Mouse (Mus musculus): ENCODE measurements around the gene Egfl8. TPM values are rescaled to one million over a fixed set of nuclear protein-coding genes. Genes with fewer than 3 reads are reported as not detected.

Egfl8 gene
- polyA plus RNA-seq, 1 experiment from 2014 or later, result 12.3 TPM

DNA sequence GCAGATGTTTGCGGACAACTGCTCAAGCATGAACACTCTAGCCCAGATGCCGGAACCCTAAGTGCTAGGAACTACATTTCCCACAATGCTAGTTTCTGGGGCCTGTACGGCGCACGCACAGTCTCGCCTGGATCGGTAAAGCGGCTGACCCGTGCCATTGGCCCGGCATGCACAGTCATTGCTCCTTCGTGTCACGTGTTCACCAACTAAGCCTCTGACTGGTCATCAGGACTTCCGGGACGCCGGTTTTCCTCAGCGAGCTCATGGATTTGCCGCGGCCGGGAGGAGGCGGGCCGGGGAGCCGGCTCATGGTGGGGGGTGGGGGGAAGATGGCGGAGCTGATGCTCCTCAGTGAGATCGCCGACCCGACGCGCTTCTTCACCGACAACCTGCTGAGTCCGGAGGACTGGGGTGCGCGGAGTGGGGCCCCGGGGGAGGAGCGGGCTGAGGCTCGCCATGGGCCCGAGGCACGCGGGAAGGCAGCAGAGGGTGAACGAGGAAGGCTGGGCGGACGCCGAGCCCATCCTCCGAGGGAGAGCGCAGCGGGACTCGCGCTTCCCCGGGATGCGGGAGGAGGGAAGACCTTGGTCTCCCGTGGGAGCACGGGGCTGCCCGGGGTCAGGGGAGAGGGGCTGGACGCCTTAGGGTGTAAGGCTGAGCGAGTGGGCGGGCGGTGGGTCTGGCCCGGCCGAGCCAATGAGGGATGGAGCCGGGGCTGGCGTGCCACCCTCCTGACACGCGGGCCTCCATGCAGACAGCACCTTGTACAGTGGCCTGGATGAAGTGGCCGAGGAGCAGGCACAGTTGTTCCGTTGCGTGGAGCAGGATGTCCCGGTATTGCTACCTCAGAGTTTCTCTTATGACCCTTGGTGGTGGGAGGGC, 31.4 kb upstream of the Egfl8 start, which contains the start of gene Atf6b:
Atf6b (plus strand) TSS at position 241 of the 882 bp plus-strand sequence.
- H3K4me3 ChIP-seq (replicated peaks), result peak within 1 kb of the TSS; percentile 76
- H3K9me3 ChIP-seq (replicated peaks), result no peaks in the 10 kb centered on the region
- no peaks in the 10 kb centered on the region for H3K27me3 ChIP-seq (replicated peaks)
- under 1% methylated on average over 56 of the region's 66 CpGs for WGBS
- peak; percentile 95 for ATAC-seq (ENCODE audit: low FRiP score)
- peak within 1 kb of the TSS; percentile 85 for H3K9ac ChIP-seq (replicated peaks)
- H3K36me3 ChIP-seq, result peaks cover 34% of the 10 kb centered on the region
- peak within 1 kb of the TSS; percentile 89 for H3K4me2 ChIP-seq
- peaks cover 39% of the 10 kb centered on the region for H3K4me1 ChIP-seq
- H3K27ac ChIP-seq (replicated peaks), result peak within 1 kb of the TSS; percentile 81

DNA sequence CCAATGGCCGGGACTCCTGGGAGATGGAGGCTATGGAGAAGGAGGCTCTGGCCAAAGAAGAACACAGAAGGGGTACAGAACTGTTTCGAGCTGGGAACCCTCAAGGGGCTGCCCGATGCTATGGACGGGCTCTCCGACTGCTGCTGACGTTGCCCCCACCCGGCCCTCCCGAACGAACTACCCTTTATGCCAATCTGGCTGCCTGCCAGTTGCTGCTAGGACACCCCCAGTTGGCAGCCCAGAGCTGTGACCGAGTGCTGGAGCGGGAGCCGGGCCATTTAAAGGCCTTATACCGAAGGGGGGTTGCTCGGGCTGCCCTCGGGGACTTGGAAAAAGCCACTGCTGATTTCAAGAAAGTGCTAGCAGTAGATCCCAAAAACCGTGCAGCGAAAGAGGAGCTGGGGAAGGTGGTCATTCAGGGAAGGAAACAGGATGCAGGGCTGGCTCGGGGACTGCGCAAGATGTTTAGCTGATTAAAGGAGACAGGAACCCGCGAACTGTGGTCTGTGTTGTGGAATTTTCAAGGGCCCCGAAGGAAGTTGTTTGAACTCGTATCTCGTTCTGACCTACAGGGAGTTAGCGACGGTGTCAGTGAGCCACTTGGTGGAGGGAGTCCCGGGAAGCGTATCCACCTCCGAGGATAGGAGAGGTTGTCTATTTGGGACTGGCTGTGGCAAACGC, 30.2 kb upstream of the Egfl8 start:
- H3K27me3 ChIP-seq (replicated peaks), result no peaks in the 10 kb centered on the region
- 78% methylated on average over 30 of the region's 30 CpGs for WGBS
- H3K9me3 ChIP-seq (replicated peaks), result no peaks in the 10 kb centered on the region
- H3K9ac ChIP-seq (replicated peaks), result no peak overlapping the region
- peaks cover 22% of the 10 kb centered on the region for H3K36me3 ChIP-seq
- no peak for ATAC-seq (ENCODE audit: low FRiP score)
- H3K4me1 ChIP-seq, result peaks cover 44% of the 10 kb centered on the region
- H3K4me2 ChIP-seq, result peak overlapping the region; percentile 89
- peak overlapping the region; percentile 76 for H3K4me3 ChIP-seq (replicated peaks)
- 0 out of 2 replicates have a peak overlapping the region, but pooled peaks have one; percentile 28 for H3K27ac ChIP-seq (replicated peaks)

GRCm38 (mm10) chr17:34645256-34645829, 29.6 kb upstream of the Egfl8 start:
- Histone ChIP-seq H3K4me1 (peaks cover 49% of the 10 kb centered on the region), H3K4me2 (peak overlapping the region; percentile 89), H3K9me3 (replicated peaks) (no peaks in the 10 kb centered on the region), H3K9ac (replicated peaks) (peak overlapping the region; percentile 65), H3K4me3 (replicated peaks) (peak overlapping the region; percentile 60), H3K27ac (replicated peaks) (peak overlapping the region; percentile 84), H3K27me3 (replicated peaks) (no peaks in the 10 kb centered on the region), H3K36me3 (peaks cover 16% of the 10 kb centered on the region)
- WGBS, result 48% methylated on average over 10 of the region's 10 CpGs
- ATAC-seq (ENCODE audit: low FRiP score), result no peak

DNA sequence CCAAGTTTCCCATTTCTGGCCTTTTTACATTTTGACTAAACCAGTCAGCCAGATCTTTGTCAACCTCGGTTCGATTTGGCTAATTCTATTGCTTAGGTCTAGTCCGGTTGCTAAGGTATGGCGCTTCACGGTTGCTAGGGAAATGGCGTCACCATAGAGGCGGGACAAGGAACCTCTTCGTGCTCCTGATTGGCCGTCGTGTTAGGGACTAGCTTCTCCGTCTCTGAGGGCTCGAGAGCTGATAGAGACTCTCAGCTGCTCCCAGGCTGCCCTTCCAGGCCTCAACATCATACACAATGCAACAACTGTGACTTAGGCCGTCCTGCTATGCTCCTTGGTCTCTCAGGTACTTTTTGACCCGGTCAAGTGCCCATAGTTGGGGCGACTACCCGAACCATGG, 28.8 kb upstream of the Egfl8 start, which contains the start of gene Fkbpl:
Fkbpl (plus strand) TSS at position 157 of the 400 bp plus-strand sequence.
- peaks cover 50% of the 10 kb centered on the region for H3K4me1 ChIP-seq
- peak within 1 kb of the TSS; percentile 89 for H3K4me2 ChIP-seq
- peak within 1 kb of the TSS; percentile 60 for H3K4me3 ChIP-seq (replicated peaks)
- H3K9ac ChIP-seq (replicated peaks), result peak within 1 kb of the TSS; percentile 65
- H3K27me3 ChIP-seq (replicated peaks), result no peaks in the 10 kb centered on the region
- H3K36me3 ChIP-seq, result peaks cover 8% of the 10 kb centered on the region
- peak within 1 kb of the TSS; percentile 84 for H3K27ac ChIP-seq (replicated peaks)
- under 1% methylated on average over 16 of the region's 16 CpGs for WGBS
- no peaks in the 10 kb centered on the region for H3K9me3 ChIP-seq (replicated peaks)
- peak; percentile 83 for ATAC-seq (ENCODE audit: low FRiP score)

GRCm38 (mm10) chr17:34643944-34644343, 28.2 kb upstream of the Egfl8 start:
- H3K27me3 ChIP-seq (replicated peaks), result no peaks in the 10 kb centered on the region
- no peak overlapping the region for H3K4me2 ChIP-seq
- peak overlapping the region; percentile 72; the same call in 1 of the 2 replicates for H3K27ac ChIP-seq (replicated peaks)
- H3K9me3 ChIP-seq (replicated peaks), result no peaks in the 10 kb centered on the region
- H3K4me1 ChIP-seq, result peaks cover 49% of the 10 kb centered on the region
- H3K4me3 ChIP-seq (replicated peaks), result no peak overlapping the region
- H3K9ac ChIP-seq (replicated peaks), result no peak overlapping the region
- ATAC-seq (ENCODE audit: low FRiP score), result no peak
- 85% methylated on average over 10 of the region's 10 CpGs for WGBS
- peaks cover 2% of the 10 kb centered on the region; the same call in 1 of the 2 replicates for H3K36me3 ChIP-seq

GRCm38 (mm10) chr17:34643379-34643778, 27.6 kb upstream of the Egfl8 start:
- Histone ChIP-seq H3K4me1 (peaks cover 43% of the 10 kb centered on the region), H3K27me3 (replicated peaks) (no peaks in the 10 kb centered on the region), H3K4me3 (replicated peaks) (no peak overlapping the region), H3K4me2 (no peak overlapping the region), H3K9me3 (replicated peaks) (no peaks in the 10 kb centered on the region), H3K36me3 (no peaks in the 10 kb centered on the region), H3K9ac (replicated peaks) (no peak overlapping the region), H3K27ac (replicated peaks) (no peak overlapping the region)
- no peak for ATAC-seq (ENCODE audit: low FRiP score)
- 96% methylated on average over 4 of the region's 4 CpGs for WGBS

DNA sequence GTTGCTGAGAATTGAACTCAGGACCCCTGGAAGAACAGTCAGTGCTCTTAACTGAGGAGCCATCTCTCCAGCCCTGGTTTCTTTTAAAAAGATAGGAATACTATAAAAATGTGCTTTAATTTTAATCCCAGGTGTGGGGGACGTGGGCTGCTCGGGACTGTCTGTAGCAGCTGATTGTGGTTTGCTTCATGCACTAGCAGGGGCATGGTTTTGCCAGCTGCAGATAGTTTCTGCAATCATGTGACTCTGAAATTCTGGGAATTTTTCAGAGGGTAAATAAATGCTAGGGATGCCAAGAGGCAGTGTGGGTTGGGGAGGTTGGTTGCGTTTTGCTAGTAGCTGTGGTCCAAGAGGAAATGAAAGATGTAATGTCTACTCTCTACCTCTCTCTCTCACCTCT, 26.2 kb upstream of the Egfl8 start:
- Histone ChIP-seq H3K27ac (replicated peaks) (no peak overlapping the region), H3K4me2 (no peak overlapping the region), H3K9me3 (replicated peaks) (no peaks in the 10 kb centered on the region), H3K9ac (replicated peaks) (no peak overlapping the region), H3K27me3 (replicated peaks) (no peaks in the 10 kb centered on the region), H3K4me1 (peaks cover 33% of the 10 kb centered on the region), H3K4me3 (replicated peaks) (no peak overlapping the region), H3K36me3 (no peaks in the 10 kb centered on the region)
- no peak for ATAC-seq (ENCODE audit: low FRiP score)
- 89% methylated on average over 3 of the region's 3 CpGs for WGBS

- Histone ChIP-seq H3K27ac (replicated peaks) (peak overlapping the region; percentile 75), H3K4me3 (replicated peaks) (no peak overlapping the region), H3K4me2 (no peak overlapping the region; the same call in 1 of the 2 replicates), H3K27me3 (replicated peaks) (no peaks in the 10 kb centered on the region), H3K9me3 (replicated peaks) (no peaks in the 10 kb centered on the region), H3K36me3 (no peaks in the 10 kb centered on the region), H3K4me1 (peaks cover 25% of the 10 kb centered on the region), H3K9ac (replicated peaks) (no peak overlapping the region)
- ATAC-seq (ENCODE audit: low FRiP score), result no peak
- WGBS, result 16% methylated on average over 11 of the region's 11 CpGs
Observed at GRCm38 (mm10) chr17:34640778-34641601, 25.2 kb upstream of the Egfl8 start.

- no peak for ATAC-seq (ENCODE audit: low FRiP score)
- H3K4me3 ChIP-seq (replicated peaks), result no peak overlapping the region
- peaks cover 5% of the 10 kb centered on the region; the same call in 1 of the 2 replicates for H3K27me3 ChIP-seq (replicated peaks)
- H3K27ac ChIP-seq (replicated peaks), result 0 out of 2 replicates have a peak overlapping the region, but pooled peaks have one; percentile 75
- no peaks in the 10 kb centered on the region for H3K9me3 ChIP-seq (replicated peaks)
- 84% methylated on average over 7 of the region's 7 CpGs for WGBS
- H3K4me2 ChIP-seq, result no peak overlapping the region
- H3K36me3 ChIP-seq, result no peaks in the 10 kb centered on the region
- H3K4me1 ChIP-seq, result peaks cover 14% of the 10 kb centered on the region
- H3K9ac ChIP-seq (replicated peaks), result no peak overlapping the region
Observed at GRCm38 (mm10) chr17:34639461-34640255, 23.9 kb upstream of the Egfl8 start.

- no peak overlapping the region for H3K4me3 ChIP-seq (replicated peaks)
- no peak overlapping the region for H3K4me2 ChIP-seq
- H3K4me1 ChIP-seq, result peaks cover 15% of the 10 kb centered on the region
- no peaks in the 10 kb centered on the region for H3K36me3 ChIP-seq
- ATAC-seq (ENCODE audit: low FRiP score), result no peak
- peaks cover 9% of the 10 kb centered on the region for H3K27me3 ChIP-seq (replicated peaks)
- 70% methylated on average over 3 of the region's 3 CpGs for WGBS
- no peak overlapping the region for H3K27ac ChIP-seq (replicated peaks)
- H3K9ac ChIP-seq (replicated peaks), result no peak overlapping the region
- no peaks in the 10 kb centered on the region for H3K9me3 ChIP-seq (replicated peaks)
Observed at GRCm38 (mm10) chr17:34637459-34637858, 21.7 kb upstream of the Egfl8 start.

Data from neural tube, embryonic 15.5 days (tissue).